Mouse (Mus musculus) kidney, adult 2 months (tissue): ENCODE results near the gene Psme2.

Experiments used
- CTCF ChIP-seq: fragments of 200-500 bp; conservative IDR thresholded peaks from 2 replicates; pipeline ENCODE4 v1.5.1; 2011; ENCODE audit warnings: low read depth, mild to moderate bottlenecking, control low read depth, low read length, moderate library complexity, mixed read lengths; ENCODE audit not compliant: insufficient read depth, insufficient read length
- POLR2A ChIP-seq: fragments of 200-500 bp; IDR thresholded peaks from one replicate; pipeline ENCODE4 v1.6.1; 2011; ENCODE audit warnings: low read depth, low read length, control low read depth

DNA sequence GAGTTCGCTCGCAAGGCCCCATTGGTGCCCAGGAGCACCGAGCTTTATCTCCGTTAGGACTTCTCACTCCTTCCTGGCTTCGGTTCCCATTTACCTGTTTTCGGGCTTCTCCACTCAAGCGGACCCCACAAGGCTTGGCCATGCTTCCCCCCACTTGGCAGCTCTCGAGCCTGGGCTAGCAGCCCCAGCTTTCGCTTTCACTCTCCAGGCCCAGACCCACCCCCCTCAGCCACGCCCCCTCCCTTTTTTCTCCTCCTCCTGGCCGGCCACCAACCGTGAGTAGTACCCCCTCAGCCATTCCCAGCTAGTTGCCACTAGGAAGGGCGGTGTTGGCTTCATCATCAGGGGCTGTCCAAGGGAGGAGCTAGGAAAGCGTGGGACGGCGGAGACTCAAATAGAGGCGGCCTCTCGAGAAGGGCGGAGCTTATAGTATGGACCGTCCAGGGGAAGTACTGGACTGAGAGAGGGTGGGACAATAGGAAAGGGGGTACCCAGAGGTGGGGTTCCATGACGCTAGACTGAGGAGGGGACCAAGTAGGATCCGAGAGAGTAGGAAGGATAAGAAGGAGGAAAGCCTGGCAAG is at the start of gene Psme2:
- no peak for TF ChIP-seq CTCF
- TF ChIP-seq POLR2A = no peak
